Mouse (Mus musculus): ENCODE measurements around the gene Tnfrsf21.

Tnfrsf21 gene

DNA sequence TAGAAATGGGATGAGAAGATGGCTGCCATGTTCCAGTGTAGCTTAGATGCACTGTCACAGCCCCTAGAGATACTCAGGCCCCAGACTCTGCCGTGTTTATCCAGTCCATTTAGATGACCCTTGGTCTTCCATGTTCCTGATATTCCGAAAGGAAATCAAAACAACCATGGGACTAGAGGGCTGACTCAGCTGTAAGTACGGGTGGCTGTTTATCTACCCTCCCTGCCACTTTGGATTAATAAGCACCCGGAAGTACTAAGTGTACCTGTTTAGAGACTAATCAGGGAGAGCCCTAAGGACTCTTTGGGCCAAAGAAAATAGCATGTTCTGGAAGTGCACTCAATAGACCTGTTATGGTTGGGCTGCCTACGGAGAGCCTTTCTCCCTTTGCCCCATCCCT lies 64.9 kb downstream of the Tnfrsf21 start:
- DNase-seq = no peak

GRCm38 (mm10) chr17:43089496-43089895 lies 73.1 kb downstream of the Tnfrsf21 start:
- no peak for DNase-seq

DNA sequence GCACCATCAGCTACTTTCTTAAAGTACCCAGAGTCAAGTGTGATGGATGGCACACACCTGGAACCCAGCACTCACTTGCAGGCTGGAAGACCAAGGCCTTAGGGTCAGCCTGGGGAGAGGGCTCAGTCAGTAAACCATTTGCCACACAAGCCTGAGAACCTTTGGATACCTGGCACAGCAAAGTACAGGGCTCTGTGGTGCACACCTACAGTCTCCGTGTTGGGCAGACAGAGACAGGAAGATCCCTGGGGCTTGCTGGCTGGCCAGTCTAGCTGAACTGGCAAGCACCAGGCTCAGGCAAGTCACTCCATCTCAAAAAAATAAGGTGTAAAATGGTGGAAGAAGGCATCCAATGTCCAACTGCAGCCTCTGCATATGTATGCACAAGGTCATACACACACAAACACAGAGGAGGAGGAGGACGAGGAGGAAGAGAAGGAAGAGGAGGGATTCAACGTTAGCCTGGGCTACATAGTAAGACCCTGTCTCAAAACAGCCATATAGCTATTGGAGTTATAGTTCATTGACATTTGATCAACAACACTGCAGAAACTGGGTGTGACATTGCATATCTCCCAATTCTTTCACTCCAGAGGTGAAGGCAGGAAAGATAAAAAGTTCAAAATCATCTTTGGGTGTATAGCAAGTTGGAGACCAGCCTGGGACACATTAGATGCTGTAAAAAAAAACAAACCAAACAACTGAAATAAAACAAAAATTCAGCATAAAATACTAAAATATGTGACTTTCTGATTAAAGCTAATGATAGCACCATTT lies 74.8 kb downstream of the Tnfrsf21 start:
- DNase-seq = no peak

- no peak for DNase-seq
These were observed 76.1 kb downstream of the Tnfrsf21 start for GRCm38 (mm10) chr17:43092280-43092995.

- DNase-seq = no peak
These were observed 77.9 kb downstream of the Tnfrsf21 start for GRCm38 (mm10) chr17:43094285-43094684.

DNA sequence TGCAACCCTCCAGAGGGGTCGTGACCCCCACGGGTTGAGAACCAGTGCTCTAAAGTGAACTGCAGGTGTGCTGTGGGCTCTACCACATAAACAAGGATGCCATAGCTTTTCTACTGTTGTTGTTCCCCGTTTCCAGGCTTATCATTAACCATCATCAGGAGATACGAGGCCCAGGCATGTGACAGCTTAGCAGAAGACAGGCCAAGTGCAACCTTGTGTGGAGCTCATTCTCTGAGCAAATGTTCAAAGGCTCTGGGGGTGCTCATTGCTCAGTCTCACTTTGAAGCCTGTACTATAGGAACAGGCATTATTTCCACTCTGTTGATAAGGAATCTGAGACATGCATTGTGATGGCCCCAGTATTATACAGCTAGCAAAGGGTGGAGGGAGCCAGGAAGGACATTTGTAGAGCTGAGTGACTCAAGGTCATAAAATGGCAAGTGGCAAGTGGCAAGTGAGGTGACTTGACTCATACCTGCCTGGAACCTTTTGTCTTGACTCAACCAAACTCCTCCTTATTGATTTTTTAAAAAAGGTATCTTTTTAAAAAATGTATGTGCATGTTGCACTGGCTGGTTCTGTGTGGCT lies 80.8 kb downstream of the Tnfrsf21 start:
- DNase-seq = no peak

DNA sequence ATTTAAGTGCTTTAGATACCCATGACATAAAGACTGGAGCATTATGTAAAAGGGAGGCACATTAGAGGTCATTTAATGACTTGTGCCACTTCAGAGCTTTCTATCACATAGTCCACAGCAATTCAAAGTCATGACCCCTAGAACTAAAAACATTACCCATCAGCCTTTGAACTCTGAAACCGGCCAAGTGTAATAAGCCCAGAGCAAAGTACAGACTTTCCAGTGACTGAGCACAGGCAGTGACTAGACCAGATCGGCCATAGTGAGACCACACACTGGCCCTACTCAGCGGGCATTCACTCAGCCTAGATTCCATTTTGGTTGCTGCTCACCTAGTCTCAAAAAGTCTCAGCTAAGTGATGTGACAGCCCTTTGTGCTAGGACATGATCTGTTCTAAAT lies 89.8 kb downstream of the Tnfrsf21 start:
- DNase-seq = no peak

DNA sequence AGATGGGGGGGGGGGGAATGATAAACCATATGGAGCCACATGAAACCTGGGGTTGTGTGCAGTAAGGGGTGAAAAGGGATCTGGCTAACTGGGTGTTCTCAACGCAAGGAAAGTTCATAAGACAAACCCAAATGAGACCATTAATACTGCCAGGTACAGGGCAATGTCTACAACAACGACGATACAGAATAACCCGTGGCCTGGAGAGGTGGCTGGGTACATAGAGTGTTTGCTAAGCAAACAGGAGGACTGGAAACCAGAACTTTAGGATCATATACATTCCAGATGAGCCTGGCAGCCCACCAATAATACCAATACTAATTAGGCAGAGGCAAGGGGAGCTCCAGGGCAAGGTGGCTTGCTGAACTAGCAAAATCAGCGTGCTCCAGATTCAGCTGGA lies 91.0 kb downstream of the Tnfrsf21 start:
- DNase-seq = no peak

GRCm38 (mm10) chr17:43109501-43109900 lies 93.1 kb downstream of the Tnfrsf21 start:
- no peak for DNase-seq

DNA sequence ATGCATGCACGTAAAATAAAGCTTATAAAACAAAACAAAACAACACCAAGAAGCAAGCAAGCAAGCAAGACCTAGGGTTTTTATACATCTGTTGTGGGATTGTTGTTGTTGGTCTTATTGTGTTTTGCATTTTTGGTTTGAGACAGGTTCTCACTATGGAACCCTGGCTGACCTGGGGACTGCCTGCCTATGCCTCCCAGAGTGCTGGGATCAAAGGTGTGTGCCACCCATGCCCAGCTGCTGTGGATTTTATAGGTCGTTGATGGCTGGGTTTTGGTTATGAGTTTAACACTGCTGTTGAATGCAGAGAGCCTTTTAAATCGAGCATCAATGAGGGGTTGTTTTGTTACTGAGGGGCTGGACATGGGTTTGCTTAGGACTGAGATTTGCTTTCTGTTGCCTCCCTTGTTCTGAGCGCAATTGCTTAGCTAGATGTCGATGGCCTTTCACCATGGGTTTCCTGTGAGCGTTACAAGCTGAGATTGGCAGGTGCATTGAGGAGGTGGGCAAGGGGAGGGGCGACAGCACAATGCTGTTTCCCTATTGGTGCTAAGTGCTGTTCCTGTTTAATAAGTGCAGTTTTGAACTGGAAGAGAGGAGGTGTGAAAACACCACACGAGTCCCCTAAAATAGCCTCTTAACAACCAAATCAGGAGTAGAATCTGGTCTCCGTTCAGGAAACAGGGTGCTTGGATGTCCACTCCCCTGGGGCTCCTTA lies 94.0 kb downstream of the Tnfrsf21 start:
- no peak for DNase-seq

- no peak for DNase-seq
These were observed 97.1 kb downstream of the Tnfrsf21 start for GRCm38 (mm10) chr17:43113391-43113984.

DNA sequence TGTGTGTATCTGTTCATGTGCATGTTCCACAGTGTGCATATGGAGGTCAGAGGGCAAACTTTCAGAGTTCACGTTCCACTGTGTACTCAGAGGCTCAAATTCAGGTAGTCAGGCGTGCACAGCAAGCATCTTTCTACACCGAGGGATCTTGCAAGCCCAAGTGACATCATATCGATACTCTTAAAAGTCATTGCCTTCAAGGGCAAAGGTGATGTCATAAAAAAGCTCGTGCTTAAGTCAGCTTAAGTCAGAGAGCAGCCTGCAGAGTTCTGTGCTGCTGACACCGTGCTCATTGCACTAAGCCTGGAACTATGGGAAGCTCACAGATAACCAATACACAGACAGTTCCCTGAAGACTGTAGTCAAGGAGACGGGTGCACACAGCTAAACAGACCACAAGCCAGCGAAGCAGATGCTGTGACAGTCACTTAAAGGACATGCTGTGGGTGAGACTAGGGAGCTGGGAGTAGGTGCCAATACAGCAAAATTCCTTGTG lies 97.8 kb downstream of the Tnfrsf21 start:
- DNase-seq = no peak

GRCm38 (mm10) chr17:43114926-43115325 lies 98.6 kb downstream of the Tnfrsf21 start:
- no peak for DNase-seq

DNA sequence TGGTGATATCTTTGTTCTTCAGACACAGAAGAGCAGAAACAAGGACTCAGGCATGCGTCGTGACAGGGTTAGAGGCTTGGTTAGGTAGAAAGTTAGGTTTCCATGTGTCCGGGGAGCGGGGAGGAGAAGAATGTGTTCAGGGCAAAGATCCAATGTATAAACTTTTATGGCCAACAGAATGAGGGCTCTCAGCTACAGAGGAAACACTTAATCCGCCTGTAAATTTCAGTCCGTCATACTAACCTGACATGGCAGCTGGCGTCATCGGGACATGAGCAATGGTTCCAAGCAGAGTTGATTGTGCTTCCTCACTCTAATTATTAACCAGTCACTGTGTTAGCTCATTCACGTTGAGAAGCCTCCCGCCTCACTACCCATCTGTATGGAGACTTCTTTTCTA lies 100.4 kb downstream of the Tnfrsf21 start:
- DNase-seq = no peak

GRCm38 (mm10) chr17:43119446-43119845 lies 103.1 kb downstream of the Tnfrsf21 start:
- no peak for DNase-seq

- DNase-seq = no peak
These were observed 104.7 kb downstream of the Tnfrsf21 start for GRCm38 (mm10) chr17:43121096-43121495.

- no peak for DNase-seq
These were observed 112.0 kb downstream of the Tnfrsf21 start for GRCm38 (mm10) chr17:43128305-43128704.

DNA sequence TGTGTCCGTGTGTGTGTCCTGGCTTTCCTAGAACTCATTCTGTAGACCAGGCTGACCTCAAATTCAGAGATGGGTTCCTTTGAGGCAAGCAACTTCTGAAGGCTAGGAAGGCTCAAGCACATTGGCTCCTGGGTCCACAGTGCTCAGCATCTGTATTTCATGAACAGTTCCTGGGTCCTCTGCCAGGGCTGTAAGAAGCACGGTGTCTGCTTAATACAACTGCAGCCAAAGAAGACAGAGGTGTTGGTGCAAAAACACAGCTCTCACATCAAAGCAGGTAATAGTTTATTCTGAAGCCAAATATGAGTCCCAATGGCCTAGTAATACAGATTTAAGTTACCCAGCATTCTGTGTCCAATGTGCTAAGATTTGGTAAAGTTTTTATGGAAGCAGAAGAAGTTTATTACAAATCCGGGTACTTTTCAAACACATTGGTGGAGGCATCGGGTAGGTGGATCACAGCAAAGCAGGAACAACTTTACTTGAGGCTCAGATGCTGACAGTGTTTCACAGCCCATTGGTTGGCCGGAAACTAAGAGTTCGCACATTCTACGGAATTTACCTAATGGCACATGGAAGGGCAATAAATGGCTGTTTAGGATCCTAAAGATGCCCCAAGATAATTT lies 112.7 kb downstream of the Tnfrsf21 start:
- no peak for DNase-seq

GRCm38 (mm10) chr17:43130115-43130869 lies 113.9 kb downstream of the Tnfrsf21 start:
- DNase-seq = no peak

DNA sequence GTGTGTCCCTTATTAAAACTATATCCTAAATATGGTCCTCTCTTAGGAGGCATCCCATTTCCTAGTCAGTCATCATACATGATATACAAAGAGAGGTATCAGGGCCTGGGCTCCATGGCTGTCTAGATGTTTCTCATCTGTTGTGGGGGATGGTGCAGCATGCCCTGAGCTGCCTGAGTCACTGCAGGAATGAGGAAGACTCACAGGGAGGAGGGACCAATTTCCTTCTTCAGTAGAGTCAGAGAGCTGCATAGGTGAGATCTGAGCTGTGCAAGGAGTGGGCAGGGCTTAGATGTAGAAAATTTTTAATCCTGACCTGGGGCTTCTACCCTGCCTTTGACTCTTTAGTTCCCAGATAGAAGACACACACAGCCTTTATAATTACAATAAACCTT lies 114.5 kb downstream of the Tnfrsf21 start:
- no peak for DNase-seq

DNA sequence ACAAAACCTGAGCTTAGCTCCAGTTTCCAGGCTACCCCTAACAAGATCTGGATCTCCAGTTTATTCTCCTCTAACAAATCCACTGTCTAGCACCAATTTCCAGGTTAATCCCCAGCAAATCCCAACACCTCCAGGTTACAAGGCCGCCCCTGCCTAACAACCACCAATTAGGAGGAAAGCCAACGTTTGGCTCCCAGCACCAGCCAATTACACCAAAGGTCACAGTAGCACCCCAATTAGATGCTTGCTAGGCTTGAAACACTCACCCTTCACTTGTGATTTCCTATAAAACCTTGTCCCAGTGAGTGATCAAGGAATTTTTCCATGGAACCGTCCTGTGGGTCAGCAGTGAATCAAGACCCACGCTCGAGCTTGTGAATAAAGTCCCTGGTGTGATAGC lies 116.1 kb downstream of the Tnfrsf21 start:
- DNase-seq = no peak

Measured in spleen, adult 18-20 months (tissue).